Mouse (Mus musculus) spleen, adult 2 months (tissue): ENCODE data around the gene Stkld1.

Source experiments
- CTCF ChIP-seq: fragments of 200-500 bp; IDR thresholded peaks from 2 replicates; pipeline ENCODE4 v1.5.1; 2011; ENCODE audit warnings: mild to moderate bottlenecking, inconsistent platforms; ENCODE audit not compliant: insufficient read depth, insufficient read length, insufficient replicate concordance; ENCODE audit errors: extremely low read depth
- POLR2A ChIP-seq: fragments of 200-500 bp; IDR thresholded peaks from 2 replicates; pipeline ENCODE4 v1.6.1; 2011; ENCODE audit warnings: low read depth, low read length, inconsistent platforms

DNA sequence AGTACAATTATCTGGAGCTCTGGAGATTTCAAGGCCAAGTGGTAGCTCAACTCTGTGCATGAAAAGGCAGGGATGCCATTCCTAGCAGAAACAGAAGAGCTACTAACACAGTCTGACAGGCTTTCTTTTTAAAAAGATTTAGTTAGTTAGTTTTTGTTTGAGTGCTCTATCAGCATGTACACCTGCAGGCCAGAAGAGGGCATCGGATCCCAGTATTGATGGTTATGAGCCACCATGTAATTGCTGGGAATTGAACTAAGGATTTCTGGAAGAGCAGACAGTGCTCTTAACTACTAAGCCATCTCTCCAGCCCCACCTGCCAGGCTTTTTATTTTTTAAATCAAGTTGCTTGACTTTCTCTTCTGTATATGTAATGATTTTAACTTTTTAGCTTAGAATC lies 63.7 kb downstream of the Stkld1 start:
- no peak for TF ChIP-seq CTCF
- no peak for TF ChIP-seq POLR2A
